Mouse (Mus musculus): ENCODE data around the gene Manba. TPM values are rescaled to one million over a fixed set of nuclear protein-coding genes. Genes with fewer than 3 reads are reported as not detected.

Manba gene
- total and polyA plus RNA-seq, 3 experiments, result 2.9 to 23.7 (median 19.6) TPM

DNA sequence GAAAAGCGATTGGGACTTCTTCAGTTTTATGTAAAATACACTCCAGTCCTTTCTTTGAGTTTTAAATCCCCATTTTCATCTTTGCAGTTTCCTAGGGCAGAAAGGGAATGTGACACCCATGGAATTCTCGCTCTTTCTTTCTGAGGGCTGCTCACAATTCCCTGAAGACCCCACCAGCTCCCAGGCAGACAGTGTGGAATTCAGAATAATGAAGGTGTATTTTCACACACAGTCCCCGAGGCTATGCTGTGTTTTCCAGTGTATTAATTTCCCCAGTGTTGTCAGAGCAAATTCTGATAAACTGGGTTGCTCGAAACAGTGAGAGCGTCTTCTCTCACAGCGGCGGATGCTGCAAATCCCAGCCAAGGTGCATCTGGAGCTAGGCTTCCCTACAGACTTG is 44.3 kb downstream of the Manba start:
- DNase-seq (ENCODE audit: low spot score) (no peak), ATAC-seq (ENCODE audit: extremely low read depth, insufficient number of reproducible peaks, low FRiP score, poor library complexity, severe bottlenecking) (no peak)
- H3K9me3 ChIP-seq (replicated peaks), result 0 out of 2 replicates have a peak, but pooled peaks cover 2% of the 10 kb centered on the region
- peaks cover 3% of the 10 kb centered on the region; the same call in 1 of the 2 replicates for H3K4me1 ChIP-seq (ENCODE audit: insufficient read depth, low read depth, low read length)
- peaks cover 32% of the 10 kb centered on the region for H3K36me3 ChIP-seq (replicated peaks)
- no peaks in the 10 kb centered on the region for H3K27me3 ChIP-seq (ENCODE audit: insufficient read depth, low read length)
- no peak overlapping the region for H3K4me3 ChIP-seq (ENCODE audit: low read depth, low read length)
- no peak for TF ChIP-seq GATA2 (IDR thresholded peaks at IDR 0.05; ENCODE audit: borderline replicate concordance, low read depth, low read length)
- no peak for TF ChIP-seq CTCF (IDR thresholded peaks at IDR 0.05; ENCODE audit: low read depth, low read length)
- TF ChIP-seq GATA1 (IDR thresholded peaks at IDR 0.05; ENCODE audit: borderline replicate concordance, low read length), result no peak
- TF ChIP-seq TAL1 (conservative IDR thresholded peaks at IDR 0.05; ENCODE audit: low read depth, low read length), result no peak
- TF ChIP-seq POLR2AphosphoS5 (IDR thresholded peaks at IDR 0.05; ENCODE audit: insufficient replicate concordance, low read depth, low read length), result no peak

DNA sequence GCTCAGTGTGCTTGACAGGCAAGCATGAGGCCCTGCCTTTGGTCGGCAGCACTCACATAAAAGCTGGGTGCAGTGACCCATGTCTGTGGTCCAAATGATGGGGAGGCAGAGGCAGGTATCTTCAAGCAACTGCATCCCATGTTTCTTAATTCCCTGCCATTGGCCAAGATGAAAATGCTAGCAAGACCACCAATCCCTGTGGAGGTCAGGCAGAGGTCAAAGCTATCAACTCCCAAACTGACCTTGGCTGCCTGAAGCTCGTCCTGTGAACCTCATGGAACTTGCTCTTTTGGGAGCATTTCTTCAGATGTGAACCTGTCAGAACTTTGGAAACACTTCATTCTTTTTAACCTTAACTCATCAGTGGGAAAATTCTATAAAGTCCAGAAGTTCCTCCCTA is 46.4 kb downstream of the Manba start:
- peaks cover 3% of the 10 kb centered on the region; the same call in 1 of the 2 replicates for H3K4me1 ChIP-seq (ENCODE audit: insufficient read depth, low read depth, low read length)
- H3K4me3 ChIP-seq (ENCODE audit: low read depth, low read length), result no peak overlapping the region
- no peak for DNase-seq (ENCODE audit: low spot score)
- H3K36me3 ChIP-seq (replicated peaks), result peaks cover 30% of the 10 kb centered on the region
- 0 out of 2 replicates have a peak, but pooled peaks cover 2% of the 10 kb centered on the region for H3K9me3 ChIP-seq (replicated peaks)
- no peak for ATAC-seq (ENCODE audit: extremely low read depth, insufficient number of reproducible peaks, low FRiP score, poor library complexity, severe bottlenecking)
- no peaks in the 10 kb centered on the region for H3K27me3 ChIP-seq (ENCODE audit: insufficient read depth, low read length)
- no peak for TF ChIP-seq GATA2 (IDR thresholded peaks at IDR 0.05; ENCODE audit: borderline replicate concordance, low read depth, low read length)
- TF ChIP-seq CTCF (IDR thresholded peaks at IDR 0.05; ENCODE audit: low read depth, low read length), result no peak
- TF ChIP-seq TAL1 (conservative IDR thresholded peaks at IDR 0.05; ENCODE audit: low read depth, low read length), result no peak
- no peak for TF ChIP-seq POLR2AphosphoS5 (IDR thresholded peaks at IDR 0.05; ENCODE audit: insufficient replicate concordance, low read depth, low read length)
- TF ChIP-seq GATA1 (IDR thresholded peaks at IDR 0.05; ENCODE audit: borderline replicate concordance, low read length), result no peak

DNA sequence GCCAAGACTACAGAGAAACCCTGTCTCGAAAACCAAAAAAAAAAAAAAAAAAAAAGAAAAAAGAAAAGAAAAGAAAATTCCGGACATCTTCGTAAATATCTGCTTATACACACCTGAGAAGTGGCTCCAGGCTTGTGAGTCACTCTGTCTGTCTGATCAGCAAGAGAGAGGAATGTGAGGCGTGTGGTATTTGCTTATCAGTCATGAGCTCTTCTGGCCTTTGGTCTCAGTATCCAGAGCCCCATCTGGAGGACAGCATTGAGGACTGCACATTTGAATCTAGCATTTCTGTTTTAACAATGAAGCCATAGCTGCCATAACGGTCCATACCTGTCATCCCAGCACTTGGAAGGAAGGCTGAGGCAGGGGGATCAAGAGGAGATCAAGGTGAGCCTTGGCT is 48.7 kb downstream of the Manba start:
- no peak for DNase-seq (ENCODE audit: low spot score)
- Histone ChIP-seq H3K27me3 (ENCODE audit: insufficient read depth, low read length) (no peaks in the 10 kb centered on the region), H3K9me3 (replicated peaks) (0 out of 2 replicates have a peak, but pooled peaks cover 2% of the 10 kb centered on the region), H3K36me3 (replicated peaks) (peaks cover 18% of the 10 kb centered on the region), H3K4me1 (ENCODE audit: insufficient read depth, low read depth, low read length) (peaks cover 3% of the 10 kb centered on the region; the same call in 1 of the 2 replicates), H3K4me3 (ENCODE audit: low read depth, low read length) (no peak overlapping the region)
- TF ChIP-seq POLR2AphosphoS5 (IDR thresholded peaks at IDR 0.05; ENCODE audit: insufficient replicate concordance, low read depth, low read length) (no peak), CTCF (IDR thresholded peaks at IDR 0.05; ENCODE audit: low read depth, low read length) (no peak), TAL1 (conservative IDR thresholded peaks at IDR 0.05; ENCODE audit: low read depth, low read length) (no peak), GATA1 (IDR thresholded peaks at IDR 0.05; ENCODE audit: borderline replicate concordance, low read length) (no peak)
- no peak for ATAC-seq (ENCODE audit: extremely low read depth, insufficient number of reproducible peaks, low FRiP score, poor library complexity, severe bottlenecking)

DNA sequence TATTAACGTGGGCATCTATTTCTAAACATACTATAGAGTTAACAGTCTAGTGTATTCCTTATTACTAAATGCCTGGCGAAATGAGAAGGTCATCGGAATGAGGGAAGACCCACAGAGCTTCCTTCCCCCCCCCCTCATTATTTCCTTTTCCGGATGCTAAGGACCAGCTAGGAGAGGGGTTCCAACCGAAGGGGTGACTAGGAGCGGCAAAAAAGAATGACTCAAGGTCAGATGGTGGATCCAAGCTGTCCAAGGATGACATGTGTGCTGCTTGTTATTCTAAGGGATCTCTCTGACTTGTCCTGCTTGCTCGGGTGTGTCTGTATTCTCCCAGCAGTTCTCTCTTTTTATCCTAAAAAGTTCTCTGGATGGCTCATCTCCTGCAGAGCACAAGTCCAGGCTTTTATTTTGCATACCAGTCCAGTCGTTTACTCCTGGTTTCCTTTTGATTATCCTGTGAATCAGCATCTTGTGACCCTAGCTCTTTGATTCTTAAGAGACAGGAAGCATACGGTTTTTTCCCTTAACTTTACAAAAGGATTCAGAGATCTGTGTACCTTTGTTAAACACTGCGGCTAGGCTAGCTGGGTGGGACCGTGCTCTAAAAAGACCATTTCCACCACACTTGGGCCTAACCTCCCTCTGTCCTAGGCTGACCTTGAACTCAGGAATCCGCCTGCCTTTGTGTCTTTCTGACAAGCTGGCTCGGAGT is 61.0 kb downstream of the Manba start:
- peaks cover 37% of the 10 kb centered on the region for H3K36me3 ChIP-seq (replicated peaks)
- peaks cover 2% of the 10 kb centered on the region; the same call in 1 of the 2 replicates for H3K4me1 ChIP-seq (ENCODE audit: insufficient read depth, low read depth, low read length)
- H3K9me3 ChIP-seq (replicated peaks), result no peaks in the 10 kb centered on the region
- no peak overlapping the region for H3K4me3 ChIP-seq (ENCODE audit: low read depth, low read length)
- no peak for DNase-seq (ENCODE audit: low spot score)
- no peak for TF ChIP-seq POLR2AphosphoS5 (IDR thresholded peaks at IDR 0.05; ENCODE audit: insufficient replicate concordance, low read depth, low read length)
- TF ChIP-seq GATA1 (IDR thresholded peaks at IDR 0.05; ENCODE audit: borderline replicate concordance, low read length), result no peak
- no peak for TF ChIP-seq CTCF (IDR thresholded peaks at IDR 0.05; ENCODE audit: low read depth, low read length)
- no peak for TF ChIP-seq GATA2 (IDR thresholded peaks at IDR 0.05; ENCODE audit: borderline replicate concordance, low read depth, low read length)
- no peak for TF ChIP-seq TAL1 (conservative IDR thresholded peaks at IDR 0.05; ENCODE audit: low read depth, low read length)
- H3K27me3 ChIP-seq (ENCODE audit: insufficient read depth, low read length), result no peaks in the 10 kb centered on the region
- ATAC-seq (ENCODE audit: extremely low read depth, insufficient number of reproducible peaks, low FRiP score, poor library complexity, severe bottlenecking), result no peak

DNA sequence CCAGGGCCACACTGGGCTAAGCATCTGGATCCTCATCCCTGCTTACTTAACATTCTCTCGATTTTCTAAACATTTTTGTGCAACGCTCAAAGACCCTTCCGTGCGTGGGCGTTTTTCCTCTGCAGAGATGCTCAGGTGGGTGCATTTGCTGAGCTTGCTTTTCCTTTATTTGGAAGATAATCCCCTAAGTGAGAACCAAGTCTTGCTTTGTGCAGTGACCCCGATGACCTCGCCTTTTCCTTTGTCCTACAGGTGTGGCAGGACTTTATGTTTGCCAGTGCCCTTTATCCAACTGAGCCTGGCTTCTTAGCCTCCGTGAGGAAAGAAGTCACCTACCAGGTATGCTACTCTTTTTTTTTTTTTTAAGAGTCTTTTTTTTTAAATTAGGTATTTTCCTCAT is 61.9 kb downstream of the Manba start:
- DNase-seq (ENCODE audit: low spot score), result no peak
- TF ChIP-seq GATA2 (IDR thresholded peaks at IDR 0.05; ENCODE audit: borderline replicate concordance, low read depth, low read length), result no peak
- TF ChIP-seq GATA1 (IDR thresholded peaks at IDR 0.05; ENCODE audit: borderline replicate concordance, low read length), result no peak
- TF ChIP-seq POLR2AphosphoS5 (IDR thresholded peaks at IDR 0.05; ENCODE audit: insufficient replicate concordance, low read depth, low read length), result no peak
- TF ChIP-seq CTCF (IDR thresholded peaks at IDR 0.05; ENCODE audit: low read depth, low read length), result no peak
- TF ChIP-seq TAL1 (conservative IDR thresholded peaks at IDR 0.05; ENCODE audit: low read depth, low read length), result no peak
- Histone ChIP-seq H3K27me3 (ENCODE audit: insufficient read depth, low read length) (no peaks in the 10 kb centered on the region), H3K36me3 (replicated peaks) (peaks cover 37% of the 10 kb centered on the region), H3K9me3 (replicated peaks) (no peaks in the 10 kb centered on the region), H3K4me3 (ENCODE audit: low read depth, low read length) (no peak overlapping the region), H3K4me1 (ENCODE audit: insufficient read depth, low read depth, low read length) (no peaks in the 10 kb centered on the region)
- ATAC-seq (ENCODE audit: extremely low read depth, insufficient number of reproducible peaks, low FRiP score, poor library complexity, severe bottlenecking), result no peak

DNA sequence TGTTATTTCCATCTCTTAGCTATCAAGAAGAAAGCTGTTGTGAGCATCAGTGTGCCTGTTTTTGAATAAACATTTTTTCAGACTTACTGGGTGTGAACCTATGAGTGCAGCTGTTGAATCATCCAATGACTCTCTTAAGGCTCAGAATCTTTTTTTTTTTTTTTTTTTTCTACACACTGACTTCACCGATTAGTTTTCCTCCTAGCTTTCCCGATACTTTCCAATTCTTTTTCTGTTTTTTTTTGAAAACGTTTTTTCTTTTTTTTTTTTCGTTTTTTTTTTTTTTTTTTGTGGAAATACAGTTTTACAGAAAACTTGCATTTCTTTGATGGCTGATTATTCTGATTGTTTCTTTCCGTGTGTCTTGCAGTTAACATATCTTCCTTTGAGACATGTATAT is 67.5 kb downstream of the Manba start:
- Histone ChIP-seq H3K36me3 (replicated peaks) (peaks cover 27% of the 10 kb centered on the region), H3K4me1 (ENCODE audit: insufficient read depth, low read depth, low read length) (0 out of 2 replicates have a peak, but pooled peaks cover 3% of the 10 kb centered on the region), H3K4me3 (ENCODE audit: low read depth, low read length) (no peak overlapping the region), H3K9me3 (replicated peaks) (peaks cover 6% of the 10 kb centered on the region), H3K27me3 (ENCODE audit: insufficient read depth, low read length) (no peaks in the 10 kb centered on the region)
- no peak for ATAC-seq (ENCODE audit: extremely low read depth, insufficient number of reproducible peaks, low FRiP score, poor library complexity, severe bottlenecking)
- no peak for DNase-seq (ENCODE audit: low spot score)
- no peak for TF ChIP-seq POLR2AphosphoS5 (IDR thresholded peaks at IDR 0.05; ENCODE audit: insufficient replicate concordance, low read depth, low read length)
- no peak for TF ChIP-seq CTCF (IDR thresholded peaks at IDR 0.05; ENCODE audit: low read depth, low read length)
- no peak for TF ChIP-seq GATA2 (IDR thresholded peaks at IDR 0.05; ENCODE audit: borderline replicate concordance, low read depth, low read length)
- no peak for TF ChIP-seq GATA1 (IDR thresholded peaks at IDR 0.05; ENCODE audit: borderline replicate concordance, low read length)
- no peak for TF ChIP-seq TAL1 (conservative IDR thresholded peaks at IDR 0.05; ENCODE audit: low read depth, low read length)
